Mouse (Mus musculus) E14TG2a.4 (cell line): ENCODE data around the gene Nav3.

Experiments
- H3K27me3 ChIP-seq: 2 replicates; pipeline ENCODE4 v1.6.1; 2014; ENCODE audit warnings: low read length, control low read depth; ENCODE audit not compliant: insufficient read depth
- H3K36me3 ChIP-seq: 2 replicates; pipeline ENCODE4 v1.6.1; 2014; ENCODE audit warnings: low read length, control low read depth; ENCODE audit not compliant: insufficient read depth
- H3K4me1 ChIP-seq: replicated peaks from 2 replicates; pipeline ENCODE4 v1.6.1; 2014; ENCODE audit warnings: low read depth, low read length, control low read depth
- H3K4me3 ChIP-seq: replicated peaks from 2 replicates; pipeline ENCODE4 v1.5.1; 2014; ENCODE audit warnings: mild to moderate bottlenecking, low read length
- H3K9me3 ChIP-seq: 2 replicates; pipeline ENCODE4 v1.6.1; 2014; ENCODE audit warnings: low read length, control low read depth
- CTCF ChIP-seq: conservative IDR thresholded peaks from 2 replicates; pipeline ENCODE4 v1.5.1; 2014; ENCODE audit warnings: low read length
- NANOG ChIP-seq: IDR thresholded peaks from 2 replicates; pipeline ENCODE4 v1.6.1; 2014; ENCODE audit warnings: borderline replicate concordance, low read length, mixed read lengths
- POU5F1 ChIP-seq: IDR thresholded peaks from 2 replicates; pipeline ENCODE4 v1.6.1; 2014; ENCODE audit warnings: low read length, borderline replicate concordance

The Nav3 gene

GRCm38 (mm10) chr10:110094433-110094832, 361.6 kb downstream of the Nav3 start:
- TF ChIP-seq POU5F1 (no peak), NANOG (no peak), CTCF (no peak)
- H3K9me3 ChIP-seq: no peaks in the 10 kb centered on the region
- no peaks in the 10 kb centered on the region for H3K27me3 ChIP-seq
- no peaks in the 10 kb centered on the region for H3K4me1 ChIP-seq
- H3K4me3 ChIP-seq: no peak overlapping the region
- no peaks in the 10 kb centered on the region for H3K36me3 ChIP-seq

DNA sequence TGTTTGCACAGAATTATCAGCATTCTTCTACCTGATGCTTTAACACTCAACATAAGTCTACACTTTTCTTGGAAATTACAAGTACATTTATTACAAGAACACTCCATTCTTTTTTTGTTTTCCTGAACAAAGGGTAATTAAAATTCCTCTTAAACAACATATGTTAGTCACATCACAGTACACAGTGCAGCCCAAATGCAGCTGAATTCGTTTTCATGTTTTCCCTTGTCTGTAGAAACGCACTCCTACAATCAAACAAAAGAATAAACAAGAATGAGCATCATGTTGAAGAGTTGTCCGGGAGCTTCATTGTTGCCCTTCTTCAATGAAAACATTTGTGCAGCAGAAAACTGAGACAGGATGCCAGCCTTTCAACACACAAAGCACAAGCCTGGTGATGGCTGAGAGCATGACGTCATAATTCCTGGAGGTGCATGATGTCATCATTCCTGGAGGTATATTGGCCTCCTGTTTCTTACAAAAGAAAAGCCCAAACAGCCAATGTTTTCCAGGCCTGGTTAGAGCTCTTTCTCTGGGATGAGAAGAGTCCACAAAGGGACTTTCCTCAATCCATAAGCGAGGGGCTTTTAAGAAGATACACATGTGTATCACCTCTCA, 367.5 kb downstream of the Nav3 start:
- H3K27me3 ChIP-seq: no peaks in the 10 kb centered on the region
- H3K36me3 ChIP-seq: no peaks in the 10 kb centered on the region
- H3K4me1 ChIP-seq: no peaks in the 10 kb centered on the region
- H3K9me3 ChIP-seq: no peaks in the 10 kb centered on the region
- no peak overlapping the region for H3K4me3 ChIP-seq
- TF ChIP-seq POU5F1: no peak
- TF ChIP-seq NANOG: no peak
- no peak for TF ChIP-seq CTCF

DNA sequence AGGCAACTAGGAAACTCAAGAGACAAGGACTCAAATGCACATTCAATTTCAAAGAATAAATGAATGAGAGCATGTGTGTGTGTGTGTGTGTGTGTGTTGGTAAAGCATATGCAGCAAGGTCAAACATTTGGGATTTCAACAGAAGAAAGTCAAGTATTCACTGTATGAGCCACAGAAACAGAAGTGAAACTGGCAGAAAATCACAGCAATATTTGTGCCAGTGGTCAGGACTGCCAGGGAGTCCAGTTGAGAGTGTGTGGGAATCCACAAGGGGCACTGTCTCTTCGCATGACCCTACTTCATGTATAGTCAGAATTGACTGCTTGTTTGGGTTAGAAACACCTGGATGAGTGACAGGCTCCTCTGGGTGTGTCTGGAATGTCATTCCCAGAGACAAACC, 370.1 kb downstream of the Nav3 start:
- H3K4me3 ChIP-seq: no peak overlapping the region
- H3K27me3 ChIP-seq: no peaks in the 10 kb centered on the region
- TF ChIP-seq POU5F1: no peak
- TF ChIP-seq CTCF: no peak
- no peak for TF ChIP-seq NANOG
- no peaks in the 10 kb centered on the region for H3K36me3 ChIP-seq
- H3K9me3 ChIP-seq: no peaks in the 10 kb centered on the region
- no peaks in the 10 kb centered on the region for H3K4me1 ChIP-seq

DNA sequence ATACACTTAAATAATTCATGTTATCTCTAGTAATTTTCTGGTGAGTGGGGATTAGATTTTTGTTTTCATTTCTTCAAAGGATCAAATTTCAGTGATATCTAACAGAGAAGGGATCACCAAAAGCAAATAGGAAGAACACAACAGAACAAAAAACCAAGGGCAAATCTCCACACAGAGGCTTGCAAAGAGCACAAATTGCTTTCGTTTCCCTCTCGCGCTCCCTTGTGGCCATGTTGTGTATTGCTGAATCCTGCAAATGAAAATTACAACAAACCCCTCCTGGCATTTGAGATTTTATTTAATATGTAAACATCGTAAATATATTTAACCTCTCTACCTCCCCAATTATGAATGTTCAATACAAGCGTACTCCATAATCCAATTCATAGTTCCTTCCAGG, 370.8 kb downstream of the Nav3 start:
- no peak overlapping the region for H3K4me3 ChIP-seq
- H3K36me3 ChIP-seq: no peaks in the 10 kb centered on the region
- no peaks in the 10 kb centered on the region for H3K4me1 ChIP-seq
- H3K27me3 ChIP-seq: no peaks in the 10 kb centered on the region
- TF ChIP-seq NANOG: no peak
- TF ChIP-seq CTCF: peak; percentile 84
- no peaks in the 10 kb centered on the region for H3K9me3 ChIP-seq

- H3K4me3 ChIP-seq: no peak overlapping the region
- no peaks in the 10 kb centered on the region for H3K4me1 ChIP-seq
- TF ChIP-seq POU5F1 (no peak), NANOG (no peak), CTCF (no peak)
- H3K36me3 ChIP-seq: no peaks in the 10 kb centered on the region
- no peaks in the 10 kb centered on the region for H3K9me3 ChIP-seq
- H3K27me3 ChIP-seq: no peaks in the 10 kb centered on the region
Measured at GRCm38 (mm10) chr10:110076575-110076974, 379.4 kb downstream of the Nav3 start.

- Histone ChIP-seq H3K4me1 (no peaks in the 10 kb centered on the region), H3K36me3 (no peaks in the 10 kb centered on the region), H3K9me3 (no peaks in the 10 kb centered on the region), H3K4me3 (no peak overlapping the region), H3K27me3 (no peaks in the 10 kb centered on the region)
- no peak for TF ChIP-seq CTCF
- TF ChIP-seq POU5F1: no peak
- TF ChIP-seq NANOG: no peak
Measured at GRCm38 (mm10) chr10:110072355-110072754, 383.6 kb downstream of the Nav3 start.

DNA sequence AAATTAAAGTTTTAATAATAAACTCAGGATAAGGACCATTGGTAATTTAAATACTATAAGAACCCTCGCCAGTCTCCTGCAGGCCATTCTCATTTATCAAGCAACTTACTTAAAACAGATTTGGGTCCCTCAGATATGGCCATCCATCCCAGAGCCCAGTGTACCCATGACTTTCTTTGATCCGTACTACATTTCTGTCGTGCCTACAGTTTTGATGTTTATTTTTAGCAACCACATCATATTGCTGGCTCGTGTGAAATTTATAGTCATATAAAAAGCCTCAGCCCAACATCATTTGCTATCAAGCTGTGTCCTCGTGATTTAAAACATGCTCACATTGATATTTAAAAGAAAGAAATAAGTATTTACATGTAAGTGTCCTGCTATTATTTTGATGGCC, 394.8 kb downstream of the Nav3 start:
- TF ChIP-seq POU5F1: no peak
- no peak for TF ChIP-seq NANOG
- no peak for TF ChIP-seq CTCF
- H3K27me3 ChIP-seq: no peaks in the 10 kb centered on the region
- no peak overlapping the region for H3K4me3 ChIP-seq
- H3K36me3 ChIP-seq: no peaks in the 10 kb centered on the region
- no peaks in the 10 kb centered on the region for H3K4me1 ChIP-seq
- H3K9me3 ChIP-seq: no peaks in the 10 kb centered on the region

DNA sequence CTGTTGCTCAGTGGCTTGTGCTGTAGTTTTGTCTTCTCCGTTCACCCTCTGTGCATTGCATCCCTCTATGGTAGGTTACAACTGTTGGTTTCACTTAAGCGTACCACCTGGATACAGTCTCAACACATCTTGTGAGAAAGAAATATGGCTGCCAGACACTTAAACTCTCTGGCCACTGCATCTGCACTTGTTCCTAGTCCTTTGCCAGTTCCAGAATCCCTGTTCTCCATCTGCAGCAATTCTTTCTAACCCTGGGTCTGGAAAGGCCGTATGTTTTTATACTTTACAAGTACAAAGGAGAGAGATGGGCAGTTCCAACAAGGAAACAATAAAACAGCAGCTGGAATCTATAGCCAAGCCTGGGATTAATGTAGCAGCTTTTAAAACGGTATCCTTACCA, 418.5 kb downstream of the Nav3 start:
- TF ChIP-seq POU5F1 (no peak), NANOG (no peak), CTCF (no peak)

GRCm38 (mm10) chr10:110034582-110035099, 421.4 kb downstream of the Nav3 start:
- H3K9me3 ChIP-seq: no peaks in the 10 kb centered on the region
- H3K4me3 ChIP-seq: no peak overlapping the region
- no peaks in the 10 kb centered on the region for H3K36me3 ChIP-seq
- H3K4me1 ChIP-seq: no peaks in the 10 kb centered on the region
- TF ChIP-seq NANOG (no peak), CTCF (no peak), POU5F1 (no peak)
- no peaks in the 10 kb centered on the region for H3K27me3 ChIP-seq

More for the DNA sequence above, 418.5 kb downstream of the Nav3 start:
- Histone ChIP-seq H3K9me3 (no peaks in the 10 kb centered on the region), H3K27me3 (no peaks in the 10 kb centered on the region), H3K36me3 (no peaks in the 10 kb centered on the region), H3K4me3 (no peak overlapping the region), H3K4me1 (no peaks in the 10 kb centered on the region)
